Mouse (Mus musculus) urinary bladder, postnatal 10 days (tissue): Measurements from ENCODE around the gene Gm11937.

Experiments
- DNase-seq: peaks from one replicate; pipeline ENCODE4 v3.0.0; 2022; ENCODE audit warnings: low spot score

Gene Gm11937

GRCm38 (mm10) chr11:99581051-99581450, 28.9 kb downstream of the Gm11937 start:
- DNase-seq, result no peak

GRCm38 (mm10) chr11:99580636-99581035, 29.4 kb downstream of the Gm11937 start, which contains the start of gene Krtap1-5:
TSS of gene Krtap1-5 (minus strand) at chr11:99581016.
- DNase-seq, result no peak

GRCm38 (mm10) chr11:99574106-99574505, 35.9 kb downstream of the Gm11937 start:
- DNase-seq, result peak; percentile 30

GRCm38 (mm10) chr11:99573164-99573563, 36.8 kb downstream of the Gm11937 start:
- no peak for DNase-seq

- no peak for DNase-seq
Measured at GRCm38 (mm10) chr11:99566530-99566929, 43.5 kb downstream of the Gm11937 start, which contains the start of gene Krtap3-1. TSS of gene Krtap3-1 (minus strand) at chr11:99566630.

GRCm38 (mm10) chr11:99562580-99562979, 47.4 kb downstream of the Gm11937 start:
- no peak for DNase-seq
